Mouse (Mus musculus) embryonic facial prominence, embryonic 14.5 days (tissue): ENCODE measurements around the gene Dner. TPM values are rescaled to one million over a fixed set of nuclear protein-coding genes. Genes with fewer than 3 reads are reported as not detected.
A peak's percentile ranks its signal among the peaks of the same experiment; 100 is the strongest.

Experiments
- ATAC-seq: fragments of 200-750 bp; cut with Nextera tagmentation; 2 replicates; pipeline ENCODE4 v1.8.0; 2017; ENCODE audit warnings: low read depth, moderate number of reproducible peaks, moderate TSS enrichment
- DNase-seq: peaks from one replicate; pipeline ENCODE4 v3.0.0-alpha.2; 2015; ENCODE audit warnings: low spot score
- H3K27ac ChIP-seq: fragments of 300-500 bp; sonication (generic); replicated peaks from 2 replicates; pipeline ENCODE4 v1.5.1; 2014; ENCODE audit warnings: low read depth, mild to moderate bottlenecking, low read length, moderate library complexity
- H3K27me3 ChIP-seq: fragments of 300-500 bp; sonication (generic); replicated peaks from 2 replicates; pipeline ENCODE4 v1.6.1; 2014; ENCODE audit warnings: low read length; ENCODE audit not compliant: control insufficient read depth, insufficient read depth
- H3K36me3 ChIP-seq: fragments of 300-500 bp; sonication (generic); 2 replicates; pipeline ENCODE4 v1.6.1; 2014; ENCODE audit warnings: low read length, mixed read lengths; ENCODE audit not compliant: control insufficient read depth, insufficient read depth
- H3K4me1 ChIP-seq: fragments of 300-500 bp; sonication (generic); 2 replicates; pipeline ENCODE4 v1.6.1; 2014; ENCODE audit warnings: antibody characterized with exemption, low read length; ENCODE audit not compliant: control insufficient read depth, insufficient read depth
- H3K4me2 ChIP-seq: fragments of 300-500 bp; sonication (generic); 2 replicates; pipeline ENCODE4 v1.6.1; 2014; ENCODE audit warnings: low read depth, mild to moderate bottlenecking, low read length, moderate library complexity, mixed read lengths
- H3K4me3 ChIP-seq: fragments of 300-500 bp; sonication (generic); 2 replicates; pipeline ENCODE4 v1.5.1; 2014; ENCODE audit warnings: low read depth, mild to moderate bottlenecking, low read length
- H3K9ac ChIP-seq: fragments of 300-500 bp; sonication (generic); 2 replicates; pipeline ENCODE4 v1.6.1; 2014; ENCODE audit warnings: low read depth, mild to moderate bottlenecking, low read length, moderate library complexity, mixed read lengths
- H3K9me3 ChIP-seq: fragments of 300-500 bp; sonication (generic); 2 replicates; pipeline ENCODE4 v1.6.1; 2016; ENCODE audit warnings: low read length; ENCODE audit not compliant: control insufficient read depth
- WGBS: fragments of 180-500 bp; shearing (Covaris S2); extraction: QIAGEN DNeasy Blood & Tissue Kit; methylation state at CpG from one replicate; pipeline ENCODE4 v1.1.7; 2014; 5-methylcytosine and 5-hydroxymethylcytosine counted together
- polyA plus RNA-seq: library from polyadenylated mRNA; unstranded; fragments of >200 nt; fragmentation: Nextera tagmentation; extraction: Ambion mirVana; gene quantifications from 2 replicates; pipeline ENCODE4 v1.2.1, GENCODE M21; 2014

The Dner gene
- polyA plus RNA-seq, 1 experiment from 2014 or later, result 13.3 TPM

- H3K9me3 ChIP-seq, result no peaks in the 10 kb centered on the region
- DNase-seq (no peak), ATAC-seq (no peak)
- no peak overlapping the region for H3K9ac ChIP-seq
- no peak overlapping the region for H3K4me3 ChIP-seq
- no peaks in the 10 kb centered on the region for H3K36me3 ChIP-seq
- WGBS, result 59% methylated on average over 9 of the region's 9 CpGs
- no peaks in the 10 kb centered on the region for H3K4me1 ChIP-seq
- no peak overlapping the region for H3K4me2 ChIP-seq
- H3K27me3 ChIP-seq, result no peaks in the 10 kb centered on the region
- H3K27ac ChIP-seq, result no peak overlapping the region; the same call in 1 of the 2 replicates
Measured at GRCm38 (mm10) chr1:84418511-84418910, 277.5 kb downstream of the Dner start.

- 54% methylated on average over 9 of the region's 9 CpGs for WGBS
- peak; percentile 83 for DNase-seq
Measured at GRCm38 (mm10) chr1:84417761-84418238, 278.2 kb downstream of the Dner start.

GRCm38 (mm10) chr1:84417276-84417675 lies 278.7 kb downstream of the Dner start:
- Histone ChIP-seq H3K36me3 (no peaks in the 10 kb centered on the region), H3K27me3 (no peaks in the 10 kb centered on the region), H3K9ac (no peak overlapping the region), H3K27ac (no peak overlapping the region), H3K9me3 (no peaks in the 10 kb centered on the region), H3K4me2 (no peak overlapping the region), H3K4me3 (no peak overlapping the region), H3K4me1 (no peaks in the 10 kb centered on the region)
- DNase-seq (no peak), ATAC-seq (no peak)
- 52% methylated on average over 6 of the region's 6 CpGs for WGBS

More at GRCm38 (mm10) chr1:84417761-84418238, 278.2 kb downstream of the Dner start:
- Histone ChIP-seq H3K4me1 (no peaks in the 10 kb centered on the region), H3K9me3 (no peaks in the 10 kb centered on the region), H3K36me3 (no peaks in the 10 kb centered on the region), H3K9ac (no peak overlapping the region), H3K4me2 (no peak overlapping the region), H3K4me3 (no peak overlapping the region), H3K27ac (no peak overlapping the region; the same call in 1 of the 2 replicates), H3K27me3 (no peaks in the 10 kb centered on the region)
- peak; percentile 89 for ATAC-seq

- WGBS, result 77% methylated on average over 3 of the region's 3 CpGs
- ATAC-seq (no peak), DNase-seq (no peak)
- Histone ChIP-seq H3K9me3 (no peaks in the 10 kb centered on the region), H3K4me1 (no peaks in the 10 kb centered on the region), H3K27me3 (no peaks in the 10 kb centered on the region), H3K4me3 (no peak overlapping the region), H3K36me3 (no peaks in the 10 kb centered on the region), H3K27ac (no peak overlapping the region), H3K9ac (no peak overlapping the region), H3K4me2 (no peak overlapping the region)
Measured at GRCm38 (mm10) chr1:84414464-84414863, 281.6 kb downstream of the Dner start.

GRCm38 (mm10) chr1:84409514-84409913 lies 286.5 kb downstream of the Dner start:
- DNase-seq (peak; percentile 35), ATAC-seq (no peak)
- no peak overlapping the region for H3K9ac ChIP-seq
- H3K4me3 ChIP-seq, result no peak overlapping the region
- H3K9me3 ChIP-seq, result no peaks in the 10 kb centered on the region
- no peak overlapping the region for H3K27ac ChIP-seq
- H3K36me3 ChIP-seq, result no peaks in the 10 kb centered on the region
- H3K4me1 ChIP-seq, result peaks cover 9% of the 10 kb centered on the region; the same call in 1 of the 2 replicates
- no peaks in the 10 kb centered on the region for H3K27me3 ChIP-seq
- H3K4me2 ChIP-seq, result no peak overlapping the region
- WGBS, result 76% methylated on average over 2 of the region's 2 CpGs

- Histone ChIP-seq H3K27me3 (no peaks in the 10 kb centered on the region), H3K9ac (no peak overlapping the region), H3K36me3 (no peaks in the 10 kb centered on the region), H3K4me1 (peaks cover 9% of the 10 kb centered on the region; the same call in 1 of the 2 replicates), H3K9me3 (no peaks in the 10 kb centered on the region), H3K27ac (no peak overlapping the region), H3K4me2 (no peak overlapping the region), H3K4me3 (no peak overlapping the region)
- DNase-seq (peak; percentile 84), ATAC-seq (peak; percentile 63; the same call in 1 of the 2 replicates)
- WGBS, result 49% methylated on average over 2 of the region's 2 CpGs
Measured at GRCm38 (mm10) chr1:84408873-84409272, 287.1 kb downstream of the Dner start.

- no peak overlapping the region for H3K27ac ChIP-seq
- no peak overlapping the region for H3K4me2 ChIP-seq
- WGBS, result 75% methylated on average over 4 of the region's 4 CpGs
- H3K9me3 ChIP-seq, result no peaks in the 10 kb centered on the region
- no peaks in the 10 kb centered on the region for H3K27me3 ChIP-seq
- DNase-seq, result peak; percentile 19
- no peak overlapping the region for H3K4me3 ChIP-seq
- H3K4me1 ChIP-seq, result peaks cover 9% of the 10 kb centered on the region; the same call in 1 of the 2 replicates
- no peaks in the 10 kb centered on the region for H3K36me3 ChIP-seq
- H3K9ac ChIP-seq, result no peak overlapping the region
- no peak for ATAC-seq
Measured at GRCm38 (mm10) chr1:84406891-84407290, 289.1 kb downstream of the Dner start.

- H3K4me1 ChIP-seq, result peaks cover 9% of the 10 kb centered on the region; the same call in 1 of the 2 replicates
- ATAC-seq (no peak), DNase-seq (no peak)
- no peak overlapping the region for H3K4me3 ChIP-seq
- no peak overlapping the region for H3K4me2 ChIP-seq
- no peak overlapping the region for H3K9ac ChIP-seq
- no peaks in the 10 kb centered on the region for H3K36me3 ChIP-seq
- no peaks in the 10 kb centered on the region for H3K27me3 ChIP-seq
- H3K27ac ChIP-seq, result no peak overlapping the region
- H3K9me3 ChIP-seq, result no peaks in the 10 kb centered on the region
- 84% methylated on average over 5 of the region's 5 CpGs for WGBS
Measured at GRCm38 (mm10) chr1:84405551-84406290, 290.3 kb downstream of the Dner start.

GRCm38 (mm10) chr1:84404880-84405279 lies 291.1 kb downstream of the Dner start:
- peak; percentile 38; the same call in 1 of the 2 replicates for ATAC-seq
- H3K27me3 ChIP-seq, result no peaks in the 10 kb centered on the region
- no peak for DNase-seq
- no peak overlapping the region for H3K27ac ChIP-seq
- H3K36me3 ChIP-seq, result no peaks in the 10 kb centered on the region
- no peaks in the 10 kb centered on the region for H3K9me3 ChIP-seq
- H3K4me3 ChIP-seq, result no peak overlapping the region
- no peak overlapping the region for H3K4me2 ChIP-seq
- H3K4me1 ChIP-seq, result peaks cover 9% of the 10 kb centered on the region; the same call in 1 of the 2 replicates
- 40% methylated on average over 11 of the region's 12 CpGs for WGBS
- no peak overlapping the region for H3K9ac ChIP-seq
